Mouse (Mus musculus) midbrain, postnatal 0 days (tissue): ENCODE measurements around the gene Dlgap5. TPM values are rescaled to one million over a fixed set of nuclear protein-coding genes. Genes with fewer than 3 reads are reported as not detected.

Experiments used
- ATAC-seq: fragments of 200-750 bp; cut with Nextera tagmentation; 2 replicates; pipeline ENCODE4 v1.8.0; 2017; ENCODE audit warnings: moderate number of reproducible peaks, mild to moderate bottlenecking, moderate TSS enrichment, moderate library complexity; ENCODE audit not compliant: low FRiP score
- DNase-seq: peaks from one replicate; pipeline ENCODE4 v3.0.0-alpha.2; 2015; ENCODE audit warnings: low spot score
- H3K27ac ChIP-seq: fragments of 300-500 bp; sonication (generic); 2 replicates; pipeline ENCODE4 v1.5.1; 2014; ENCODE audit warnings: low read depth, mild to moderate bottlenecking, low read length, mixed read lengths
- H3K27me3 ChIP-seq: fragments of 300-500 bp; sonication (generic); 2 replicates; pipeline ENCODE4 v1.6.1; 2014; ENCODE audit warnings: low read length, control low read depth, mixed read lengths; ENCODE audit not compliant: insufficient read depth
- H3K36me3 ChIP-seq: fragments of 300-500 bp; sonication (generic); 2 replicates; pipeline ENCODE4 v1.6.1; 2014; ENCODE audit warnings: low read length, control low read depth, mixed read lengths; ENCODE audit not compliant: insufficient read depth
- H3K4me1 ChIP-seq: fragments of 300-500 bp; sonication (generic); 2 replicates; pipeline ENCODE4 v1.6.1; 2014; ENCODE audit warnings: mild to moderate bottlenecking, control low read depth, antibody characterized with exemption, low read length, mixed read lengths; ENCODE audit not compliant: insufficient read depth
- H3K4me2 ChIP-seq: fragments of 300-500 bp; sonication (generic); 2 replicates; pipeline ENCODE4 v1.6.1; 2014; ENCODE audit warnings: low read depth, mild to moderate bottlenecking, low read length, mixed read lengths; ENCODE audit not compliant: poor library complexity, severe bottlenecking
- H3K4me3 ChIP-seq: fragments of 300-500 bp; sonication (generic); 2 replicates; pipeline ENCODE4 v1.5.1; 2014; ENCODE audit warnings: low read depth, mild to moderate bottlenecking, low read length, moderate library complexity
- H3K9ac ChIP-seq: fragments of 300-500 bp; sonication (generic); replicated peaks from 2 replicates; pipeline ENCODE4 v1.6.1; 2014; ENCODE audit warnings: mild to moderate bottlenecking, low read length, moderate library complexity, mixed read lengths; ENCODE audit not compliant: poor library complexity, severe bottlenecking
- H3K9me3 ChIP-seq: fragments of 300-500 bp; sonication (generic); 2 replicates; pipeline ENCODE4 v1.6.1; 2016; ENCODE audit warnings: low read length, control low read depth
- CTCF ChIP-seq: IDR thresholded peaks from 2 replicates; pipeline ENCODE4 v1.5.1; 2016; ENCODE audit warnings: antibody characterized with exemption, mild to moderate bottlenecking
- WGBS: fragments of 180-500 bp; shearing (Covaris S2); extraction: QIAGEN DNeasy Blood & Tissue Kit; methylation state at CpG from one replicate; pipeline ENCODE4 v1.1.7; 2014; 5-methylcytosine and 5-hydroxymethylcytosine counted together
- polyA plus RNA-seq: library from polyadenylated mRNA; unstranded; fragments of >200 nt; fragmentation: Nextera tagmentation; extraction: Ambion mirVana; gene quantifications from 2 replicates; pipeline ENCODE4 v1.2.1, GENCODE M21; 2015
- total RNA-seq: library from RNA; depleted of rRNA; stranded (reverse); fragments of >200 nt; gene quantifications from 2 replicates; pipeline ENCODE4 v1.2.3, GENCODE M21; 2014; rRNA removed

Gene Dlgap5
- total and polyA plus RNA-seq, 2 experiments from 2014 or later, result 1.7 to 2.2 TPM

GRCm38 (mm10) chr14:47340231-47340925 is 77.8 kb downstream of the Dlgap5 start:
- Histone ChIP-seq H3K4me1 (no peaks in the 10 kb centered on the region), H3K9me3 (no peaks in the 10 kb centered on the region), H3K36me3 (no peaks in the 10 kb centered on the region), H3K27ac (no peak overlapping the region), H3K4me2 (no peak overlapping the region), H3K4me3 (no peak overlapping the region), H3K9ac (no peak overlapping the region), H3K27me3 (no peaks in the 10 kb centered on the region)
- WGBS, result 89% methylated on average over 10 of the region's 10 CpGs
- DNase-seq (no peak), ATAC-seq (no peak)
- no peak for TF ChIP-seq CTCF

Other genes with a start within 250 kb of the Dlgap5 start
- 8.8 and 9.4 TPM in 2 replicates for gene Gch1, start 229.0 kb downstream of the Dlgap5 start, total RNA-seq
- 5.3 and 6.9 TPM in 2 replicates for gene Gch1, start 229.0 kb downstream of the Dlgap5 start, polyA plus RNA-seq
- 9.8 and 12.3 TPM in 2 replicates for gene Wdhd1, start 141.6 kb downstream of the Dlgap5 start, total RNA-seq
- gene Wdhd1, start 141.6 kb downstream of the Dlgap5 start, polyA plus RNA-seq, result 7.8 and 8.8 TPM in 2 replicates
- gene Socs4, start 141.5 kb downstream of the Dlgap5 start, total RNA-seq, result 7.9 and 10.0 TPM in 2 replicates
- gene Socs4, start 141.5 kb downstream of the Dlgap5 start, polyA plus RNA-seq, result 1.7 and 2.7 TPM in 2 replicates
- gene Mapk1ip1l, start 120.1 kb downstream of the Dlgap5 start, total RNA-seq, result 51.0 and 57.6 TPM in 2 replicates
- gene Mapk1ip1l, start 120.1 kb downstream of the Dlgap5 start, polyA plus RNA-seq, result 29.9 and 36.3 TPM in 2 replicates
- 3.7 and 14.6 TPM in 2 replicates for gene Lgals3, start 50.7 kb downstream of the Dlgap5 start, total RNA-seq
- gene Lgals3, start 50.7 kb downstream of the Dlgap5 start, polyA plus RNA-seq, result 5.2 and 6.3 TPM in 2 replicates
- 29.7 and 29.9 TPM in 2 replicates for gene Fbxo34, start 32.0 kb upstream of the Dlgap5 start, total RNA-seq
- gene Fbxo34, start 32.0 kb upstream of the Dlgap5 start, polyA plus RNA-seq, result 36.5 and 45.5 TPM in 2 replicates
- 5.3 and 5.8 TPM in 2 replicates for gene Atg14, start 152.2 kb upstream of the Dlgap5 start, total RNA-seq
- gene Atg14, start 152.2 kb upstream of the Dlgap5 start, polyA plus RNA-seq, result 21.4 and 23.9 TPM in 2 replicates
- 31.1 and 50.6 TPM in 2 replicates for gene Ktn1, start 230.0 kb upstream of the Dlgap5 start, total RNA-seq
- gene Ktn1, start 230.0 kb upstream of the Dlgap5 start, polyA plus RNA-seq, result 55.1 and 69.0 TPM in 2 replicates